Mouse (Mus musculus) gastrocnemius, postnatal 14 days (tissue): ENCODE measurements around the gene Hnrnpm. TPM values are rescaled to one million over a fixed set of nuclear protein-coding genes. Genes with fewer than 3 reads are reported as not detected.

ENCODE experiments used
- DNase-seq: peaks from one replicate; pipeline ENCODE4 v3.0.0; 2021; ENCODE audit warnings: mixed read lengths
- intact Hi-C: fragments of 180-260 bp; cut with DNase I; formaldehyde crosslinking; loops from one replicate; pipeline ENCODE4 v1.15.1; 2025; ENCODE audit warnings: low total_unique reads
- total RNA-seq, 2 experiments: library from RNA; stranded (reverse); gene quantifications; 2 replicates each; pipeline ENCODE4 v1.2.3; 2021

The Hnrnpm gene
- total RNA-seq, 2 experiments from 2014 or later = 58.8 to 69.1 TPM

DNA sequence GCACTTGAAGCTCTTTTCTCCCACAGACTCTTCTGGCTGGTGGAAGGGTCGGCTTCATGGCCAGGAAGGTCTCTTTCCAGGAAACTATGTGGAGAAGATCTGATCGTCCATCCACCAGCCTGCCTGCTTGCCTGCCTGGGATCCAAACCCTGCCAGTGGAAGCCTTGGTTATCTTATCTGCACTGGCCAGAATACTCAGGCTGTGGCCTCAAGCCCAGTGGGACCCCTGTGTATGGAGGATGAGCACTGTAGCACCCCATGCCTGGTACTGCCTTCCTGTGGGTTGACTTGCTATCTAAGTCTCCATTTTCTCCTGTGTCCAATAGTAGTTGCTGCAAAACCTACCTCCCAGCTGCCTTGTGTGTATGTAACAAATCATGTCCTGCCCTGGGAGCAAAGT, 79.4 kb downstream of the Hnrnpm start:
- intact Hi-C loops = no loop called here
- DNase-seq = no peak

DNA sequence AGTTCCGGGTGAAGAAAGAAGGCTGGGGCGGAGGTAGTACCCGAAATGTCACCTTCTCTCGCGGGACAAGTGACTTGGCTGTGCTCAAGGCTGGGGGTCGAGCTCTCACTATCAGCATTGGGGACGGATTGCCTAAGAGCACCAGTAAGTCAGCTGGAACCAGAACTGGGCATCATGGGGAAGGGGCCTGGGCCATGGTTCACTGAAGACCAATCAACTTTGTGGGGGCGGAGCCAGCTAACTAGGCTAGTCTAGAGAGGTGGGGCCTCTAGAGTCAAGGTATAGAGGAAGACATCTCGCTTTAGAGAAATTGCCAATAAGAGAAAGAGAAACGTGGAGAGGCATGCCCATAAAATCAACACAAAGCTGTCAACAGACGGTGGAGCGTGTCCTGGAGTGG, 84.7 kb downstream of the Hnrnpm start:
- intact Hi-C loops = no loop called here
- DNase-seq = no peak

DNA sequence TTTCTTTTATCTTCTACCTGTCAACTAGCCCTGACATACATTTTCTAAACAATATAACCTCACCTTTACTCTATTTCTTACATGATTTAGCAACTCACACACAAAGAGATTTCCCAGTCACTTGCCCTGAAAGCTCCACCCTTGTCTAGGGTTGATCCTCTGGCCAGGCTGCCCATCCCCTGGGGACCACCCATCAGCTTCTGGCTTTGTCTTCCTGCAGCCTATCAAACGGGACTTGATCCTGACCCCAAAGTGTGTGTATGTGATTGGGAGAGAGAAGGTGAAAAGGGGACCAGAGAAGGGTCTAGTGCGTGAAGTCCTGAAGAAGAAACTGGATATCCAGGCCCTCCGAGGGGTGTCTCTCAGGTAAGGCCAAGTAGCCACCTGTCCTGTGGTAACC, 85.8 kb downstream of the Hnrnpm start:
- no peak for DNase-seq
- intact Hi-C loops = no loop called here

DNA sequence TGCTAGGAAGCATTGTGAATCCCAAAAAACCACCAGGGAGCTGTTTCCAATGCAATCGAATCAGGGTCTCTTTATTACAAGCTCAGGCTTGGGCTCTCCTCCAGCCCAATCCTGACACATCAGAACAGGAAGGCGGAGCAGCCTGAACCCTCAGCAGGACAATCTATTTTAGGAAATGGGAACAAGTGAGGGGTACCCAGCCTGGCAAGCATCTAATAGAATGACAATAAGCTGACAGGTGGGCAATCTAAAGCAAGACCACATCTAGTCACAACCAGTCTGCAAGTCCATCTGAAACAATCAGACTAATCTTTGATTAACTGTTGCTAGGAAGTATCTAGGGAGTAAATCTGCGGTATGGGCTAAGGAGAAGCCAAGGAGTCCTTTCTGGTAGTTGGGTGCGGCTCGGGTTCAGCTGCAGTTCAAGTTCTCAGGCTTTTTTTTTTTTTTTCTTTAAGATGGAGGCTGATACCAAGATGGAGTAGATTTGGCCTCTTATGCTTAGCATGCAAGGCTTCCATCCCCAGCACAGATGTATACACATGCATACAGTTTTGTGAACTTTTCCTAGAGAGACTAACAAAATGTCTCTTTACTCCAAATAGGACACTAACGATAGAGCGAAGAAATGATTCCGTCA, 86.7 kb downstream of the Hnrnpm start:
- intact Hi-C loops = no loop called here
- DNase-seq = no peak

DNA sequence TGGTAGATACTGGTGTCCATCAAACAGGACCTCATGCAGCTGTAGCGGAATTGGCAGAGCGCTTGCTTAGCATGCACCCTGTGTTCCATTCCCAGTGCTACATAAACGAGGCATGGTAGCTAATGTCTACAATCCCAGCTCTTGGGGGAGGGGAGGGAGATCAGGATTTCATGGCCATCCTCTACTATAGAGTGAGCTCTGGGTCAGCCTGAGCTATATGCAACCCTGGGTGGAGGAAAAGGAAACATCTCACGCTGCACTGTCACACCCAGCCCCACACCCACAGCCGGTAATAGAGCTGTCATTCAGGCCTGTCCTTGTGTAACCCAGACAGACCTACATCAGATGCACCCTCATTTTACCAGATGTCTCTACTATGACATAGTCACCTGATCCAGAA, 88.2 kb downstream of the Hnrnpm start:
- intact Hi-C loops = no loop called here
- no peak for DNase-seq

DNA sequence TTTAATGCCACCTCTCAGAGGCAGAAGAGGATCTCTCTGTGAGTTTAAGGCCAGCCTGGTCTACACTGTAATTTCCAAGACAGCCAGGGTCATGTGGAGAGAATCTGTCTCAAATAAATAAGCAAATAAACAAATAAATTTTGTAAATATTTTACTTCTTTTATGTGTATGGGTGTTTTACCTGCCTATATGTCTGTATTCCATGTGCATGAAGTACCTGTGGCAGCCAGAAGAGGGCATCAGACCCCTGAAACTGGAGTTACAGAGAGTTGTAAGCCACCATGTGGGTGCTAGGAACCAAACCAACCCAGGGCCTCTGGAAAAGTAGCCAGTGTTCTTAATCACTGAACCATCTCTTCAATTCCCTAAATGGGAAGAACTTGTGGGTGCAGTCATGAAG, 89.4 kb downstream of the Hnrnpm start:
- intact Hi-C loops = no loop called here

More for the DNA sequence above, 89.4 kb downstream of the Hnrnpm start:
- no peak for DNase-seq

Other genes starting within 250 kb of the Hnrnpm start
- gene Adamts10, start 162.7 kb downstream of the Hnrnpm start, total RNA-seq = 10 to 100 TPM; 17.3 to 19.1 TPM
- 1 to 10 TPM in 1 of 2 experiments, under 1 TPM in 1; 0.93 to 1.4 TPM for gene Myo1f, start 131.2 kb downstream of the Hnrnpm start, total RNA-seq
- gene Zfp414, start 57.8 kb downstream of the Hnrnpm start, total RNA-seq = 10 to 100 TPM in 1 of 2 experiments, 1 to 10 TPM in 1; 9.9 to 13.1 TPM
- not detected for gene Pram1, start 48.8 kb downstream of the Hnrnpm start, total RNA-seq
- 10 to 100 TPM; 76.0 to 78.6 TPM for gene March2, start 31.8 kb upstream of the Hnrnpm start, total RNA-seq
- gene Rab11b, start 73.7 kb upstream of the Hnrnpm start, total RNA-seq = 100 to 1,000 TPM; 154 to 159 TPM
- gene Angptl4, start 95.0 kb upstream of the Hnrnpm start, total RNA-seq = 10 to 100 TPM in 1 of 2 experiments, 1 to 10 TPM in 1; 9.6 to 25.8 TPM
- 10 to 100 TPM; 20.8 to 35.1 TPM for gene Kank3, start 123.7 kb upstream of the Hnrnpm start, total RNA-seq
- 100 to 1,000 TPM; 867 to 957 TPM for gene Rps28, start 137.7 kb upstream of the Hnrnpm start, total RNA-seq
- gene Ndufa7, start 137.7 kb upstream of the Hnrnpm start, total RNA-seq = 100 to 1,000 TPM; 327 to 338 TPM
- 10 to 100 TPM; 17.6 to 19.8 TPM for gene Cd320, start 156.2 kb upstream of the Hnrnpm start, total RNA-seq
- not detected for gene Gm7029, start 187.0 kb upstream of the Hnrnpm start, total RNA-seq
- gene Kifc1, start 203.8 kb upstream of the Hnrnpm start, total RNA-seq = 1 to 10 TPM; 3.3 to 4.4 TPM
- gene Platr17, start 218.3 kb upstream of the Hnrnpm start, total RNA-seq = not detected
- 10 to 100 TPM; 10.2 to 13.8 TPM for gene Daxx, start 222.6 kb upstream of the Hnrnpm start, total RNA-seq
- 10 to 100 TPM; 32.9 to 35.7 TPM for gene Tapbp, start 229.0 kb upstream of the Hnrnpm start, total RNA-seq
- gene Zbtb22, start 229.0 kb upstream of the Hnrnpm start, total RNA-seq = 10 to 100 TPM; 13.5 to 16.1 TPM
- 10 to 100 TPM; 24.4 to 24.7 TPM for gene Rgl2, start 242.7 kb upstream of the Hnrnpm start, total RNA-seq